ENCODE assay signal across 16 mouse cellular contexts in the genomic region with DNA sequence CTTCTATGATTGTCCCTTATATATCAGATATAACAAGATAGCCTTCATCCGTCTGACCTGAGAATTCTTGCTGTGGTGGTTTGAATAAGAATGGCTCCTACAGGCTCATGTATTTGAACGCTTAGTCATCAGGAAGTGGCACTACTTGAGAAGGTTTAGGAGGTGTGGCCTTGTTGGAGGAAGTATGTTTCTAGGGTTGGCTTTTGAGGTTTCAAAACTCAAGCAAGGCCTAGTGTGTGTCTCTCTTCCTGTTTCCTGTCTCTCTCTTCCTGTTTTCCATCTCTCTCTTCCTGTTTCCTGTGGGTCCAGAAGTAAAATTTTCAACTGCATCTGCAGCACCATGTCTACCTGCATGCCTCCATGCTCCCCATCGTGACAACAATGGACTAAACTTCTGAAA. TPM values are rescaled to one million over a fixed set of nuclear protein-coding genes. Genes with fewer than 3 reads are reported as not detected.
DNase-seq lines count a peak whose midpoint lies in the region; ATAC-seq and TF ChIP-seq lines count a peak whose summit lies in the region.
"Had no signal": no experiment of that assay in that cellular context is flagged by ENCODE, and none has a peak within 500 bp of the region (broad histone marks: within the 10 kb centered on the region; RNA-seq: fewer than 3 reads in every experiment).

No protein-coding gene starts in this region.

- WGBS in hindbrain, embryonic 13.5 days: 98% methylated on average over 3 of the region's 3 CpGs
- WGBS in hindbrain, embryonic 14.5 days: 93% methylated on average over 3 of the region's 3 CpGs
- WGBS in forebrain, embryonic 16.5 days: 84% methylated on average over 3 of the region's 3 CpGs
- WGBS in neural tube, embryonic 15.5 days: 94% methylated on average over 3 of the region's 3 CpGs

- no peaks in the 10 kb centered on the region for H3K9me3 ChIP-seq in hindbrain, embryonic 13.5 days
- H3K9me3 ChIP-seq in hindbrain, embryonic 14.5 days (ENCODE audit: control insufficient read depth, low read length): no peaks in the 10 kb centered on the region
- no peaks in the 10 kb centered on the region for H3K9me3 ChIP-seq in ES-E14 (ENCODE audit: control insufficient read depth, insufficient read depth, low read depth, low read length)
- no peaks in the 10 kb centered on the region for H3K9me3 ChIP-seq in forebrain, embryonic 16.5 days (ENCODE audit: control insufficient read depth, low read length)
- no peaks in the 10 kb centered on the region for H3K9me3 ChIP-seq in neural tube, embryonic 15.5 days (replicated peaks)
- H3K9me3 ChIP-seq: embryonic facial prominence, embryonic 12.5 days had no signal

- no peak for DNase-seq in hindbrain, embryonic 14.5 days (ENCODE audit: low spot score)
- no peak for DNase-seq in ES-E14 (ENCODE audit: low read depth, low spot score)
- DNase-seq in gastrocnemius, postnatal 25 days: no peak
- DNase-seq in gastrocnemius, postnatal 36 days: no peak
- DNase-seq: adrenal gland, postnatal 25 days; cerebellum, postnatal 10 days; kidney, postnatal 25 days; lung, embryonic 14.5 days had no signal

- H3K4me3 ChIP-seq in hindbrain, embryonic 13.5 days: no peak overlapping the region
- no peak overlapping the region for H3K4me3 ChIP-seq in hindbrain, embryonic 14.5 days (replicated peaks; ENCODE audit: low read length)
- H3K4me3 ChIP-seq in ES-E14 (ENCODE audit: insufficient read depth in 1 of 2, low read depth in 1 of 2, low read length in 2 of 2, poor library complexity in 1 of 2, severe bottlenecking in 1 of 2): no peak overlapping the region
- no peak overlapping the region for H3K4me3 ChIP-seq in forebrain, embryonic 16.5 days (replicated peaks; ENCODE audit: low read length)
- no peak overlapping the region for H3K4me3 ChIP-seq in neural tube, embryonic 15.5 days (replicated peaks)
- H3K4me3 ChIP-seq: embryonic facial prominence, embryonic 12.5 days had no signal

- no peak overlapping the region for H3K9ac ChIP-seq in hindbrain, embryonic 13.5 days
- no peak overlapping the region for H3K9ac ChIP-seq in hindbrain, embryonic 14.5 days
- H3K9ac ChIP-seq in ES-E14 (ENCODE audit: insufficient read depth, low read depth, low read length, poor library complexity, severe bottlenecking): no peak overlapping the region
- H3K9ac ChIP-seq in forebrain, embryonic 16.5 days (replicated peaks; ENCODE audit: low read depth, low read length): no peak overlapping the region
- no peak overlapping the region for H3K9ac ChIP-seq in neural tube, embryonic 15.5 days (replicated peaks)
- H3K9ac ChIP-seq: embryonic facial prominence, embryonic 12.5 days; liver, embryonic 14.5 days; lung, embryonic 14.5 days had no signal

- ATAC-seq in hindbrain, embryonic 13.5 days (ENCODE audit: low FRiP score): no peak
- no peak for ATAC-seq in hindbrain, embryonic 14.5 days (ENCODE audit: low FRiP score)
- no peak for ATAC-seq in forebrain, embryonic 16.5 days
- no peak for ATAC-seq in neural tube, embryonic 15.5 days (ENCODE audit: low FRiP score)
- ATAC-seq: hindbrain, postnatal 0 days; intestine, embryonic 16.5 days had no signal

- H3K4me1 ChIP-seq in hindbrain, embryonic 13.5 days (replicated peaks): peaks cover 44% of the 10 kb centered on the region
- peaks cover 28% of the 10 kb centered on the region for H3K4me1 ChIP-seq in hindbrain, embryonic 14.5 days (replicated peaks; ENCODE audit: control insufficient read depth, insufficient read depth, low read length)
- H3K4me1 ChIP-seq in ES-E14 (ENCODE audit: control insufficient read depth in 2 of 2, insufficient read depth in 2 of 2, low read length in 2 of 2, poor library complexity in 1 of 2): peaks cover 4 to 15% of the 10 kb centered on the region in 2 experiments; a peak in 3 of 4 replicates
- peaks cover 45% of the 10 kb centered on the region for H3K4me1 ChIP-seq in forebrain, embryonic 16.5 days (replicated peaks; ENCODE audit: control insufficient read depth, insufficient read depth, low read length)
- peaks cover 34% of the 10 kb centered on the region for H3K4me1 ChIP-seq in neural tube, embryonic 15.5 days
- H3K4me1 ChIP-seq: embryonic facial prominence, embryonic 12.5 days had no signal

- in situ Hi-C loops in ES-E14 (cut with MboI; ENCODE audit: low sequenced_read_pairs in 2 of 2, unreplicated experiment in 2 of 2): no loop called here

- no peaks in the 10 kb centered on the region for H3K27me3 ChIP-seq in hindbrain, embryonic 13.5 days
- no peaks in the 10 kb centered on the region for H3K27me3 ChIP-seq in hindbrain, embryonic 14.5 days (ENCODE audit: control insufficient read depth, insufficient read depth, low read length)
- no peaks in the 10 kb centered on the region for H3K27me3 ChIP-seq in forebrain, embryonic 16.5 days (replicated peaks; ENCODE audit: control insufficient read depth, insufficient read depth, low read length)
- H3K27me3 ChIP-seq in neural tube, embryonic 15.5 days (replicated peaks): no peaks in the 10 kb centered on the region
- H3K27me3 ChIP-seq: embryonic facial prominence, embryonic 12.5 days had no signal

- H3K27ac ChIP-seq in hindbrain, embryonic 13.5 days: peak overlapping the region; percentile 79; the same call in 1 of the 2 replicates
- no peak overlapping the region; the same call in 1 of the 2 replicates for H3K27ac ChIP-seq in hindbrain, embryonic 14.5 days
- no peak overlapping the region for H3K27ac ChIP-seq in ES-E14 (ENCODE audit: insufficient read depth, low read depth, low read length, poor library complexity, severe bottlenecking)
- H3K27ac ChIP-seq in forebrain, embryonic 16.5 days (ENCODE audit: low read length): peak overlapping the region; percentile 85
- no peak overlapping the region for H3K27ac ChIP-seq in neural tube, embryonic 15.5 days (replicated peaks)
- H3K27ac ChIP-seq: embryonic facial prominence, embryonic 12.5 days; liver, embryonic 14.5 days had no signal

- no peak overlapping the region for H3K4me2 ChIP-seq in hindbrain, embryonic 13.5 days
- H3K4me2 ChIP-seq in hindbrain, embryonic 14.5 days (replicated peaks): no peak overlapping the region
- no peak overlapping the region for H3K4me2 ChIP-seq in forebrain, embryonic 16.5 days (ENCODE audit: low read length)
- H3K4me2 ChIP-seq in neural tube, embryonic 15.5 days: no peak overlapping the region
- H3K4me2 ChIP-seq: embryonic facial prominence, embryonic 12.5 days; heart, embryonic 11.5 days; lung, embryonic 14.5 days had no signal

- intact Hi-C loops in gastrocnemius, postnatal 36 days (cut with DNase I): no loop called here

- H3K36me3 ChIP-seq in hindbrain, embryonic 13.5 days: no peaks in the 10 kb centered on the region
- H3K36me3 ChIP-seq in hindbrain, embryonic 14.5 days (replicated peaks; ENCODE audit: control insufficient read depth, insufficient read depth): no peaks in the 10 kb centered on the region
- no peaks in the 10 kb centered on the region for H3K36me3 ChIP-seq in ES-E14 (ENCODE audit: control insufficient read depth, insufficient read depth, low read length, poor library complexity, severe bottlenecking)
- no peaks in the 10 kb centered on the region for H3K36me3 ChIP-seq in forebrain, embryonic 16.5 days (ENCODE audit: control insufficient read depth, insufficient read depth)
- no peaks in the 10 kb centered on the region for H3K36me3 ChIP-seq in neural tube, embryonic 15.5 days
- H3K36me3 ChIP-seq: embryonic facial prominence, embryonic 12.5 days had no signal

TF ChIP-seq in ES-E14, 5 proteins besides CTCF, POLR2A, EP300 and RAD21:
- 0 out of 2 replicates have a peak, but pooled peaks have one; percentile 6 for TF ChIP-seq MAFK (IDR thresholded peaks at IDR 0.05; ENCODE audit: insufficient read depth, low read depth, low read length)
- no peak for TF ChIP-seq HCFC1 (IDR thresholded peaks at IDR 0.05; ENCODE audit: borderline replicate concordance, insufficient read depth, low read length)

RNA-seq across cellular contexts. Expression of gene Sorl1, which starts 58.3 kb away (rescaled TPM):
- 12.3 and 12.8 TPM in 2 replicates for polyA plus RNA-seq in hindbrain, embryonic 13.5 days (2015; fragmentation: Nextera tagmentation; extraction: Ambion mirVana)
- polyA plus RNA-seq in hindbrain, embryonic 14.5 days (2014; fragmentation: Nextera tagmentation; extraction: Ambion mirVana): 17.9 and 21.4 TPM in 2 replicates
- total RNA-seq in ES-E14 (2012; rRNA removed): 24.1 and 54.4 TPM in 2 replicates
- polyA plus RNA-seq in forebrain, embryonic 16.5 days (2015; fragmentation: Nextera tagmentation; extraction: Ambion mirVana): 14.6 and 14.7 TPM in 2 replicates
- 10 to 100 TPM; 35.8 to 36.1 TPM for total RNA-seq in gastrocnemius, postnatal 25 days (2021)
- 12.6 and 13.3 TPM in 2 replicates for polyA plus RNA-seq in neural tube, embryonic 15.5 days (2015; fragmentation: Nextera tagmentation; extraction: Ambion mirVana)
- 10 to 100 TPM; 30.7 to 38.0 TPM for total RNA-seq in gastrocnemius, postnatal 36 days (2021)

Comparison
In these comparisons a context has a peak if more than half of its experiments do, and no peak if none do; other contexts are left out.
1. H3K27ac ChIP-seq: peak in hindbrain, embryonic 13.5 days (single experiment) and forebrain, embryonic 16.5 days (single experiment); none in hindbrain, embryonic 14.5 days (single experiment), ES-E14 (single experiment) and neural tube, embryonic 15.5 days (single experiment).